Mouse (Mus musculus): ENCODE results near the gene Fkbp5. TPM values are rescaled to one million over a fixed set of nuclear protein-coding genes. Genes with fewer than 3 reads are reported as not detected.
A peak's percentile ranks its signal among the peaks of the same experiment; 100 is the strongest.
"Not testable (repeated sequence)": the region's sequence is repeated elsewhere in the genome, so short reads cannot be mapped to it uniquely, and the experiment has no call there.

The Fkbp5 gene
- polyA plus RNA-seq, 1 experiment from 2014 or later: 32.8 TPM

GRCm38 (mm10) chr17:28358576-28359261 lies 158.6 kb downstream of the Fkbp5 start:
- not testable (repeated sequence) for H3K4me2 ChIP-seq (replicated peaks); H3K9me3 ChIP-seq; H3K27ac ChIP-seq (replicated peaks); H3K4me3 ChIP-seq; ATAC-seq (replicated peaks); H3K9ac ChIP-seq (replicated peaks); H3K36me3 ChIP-seq
- peaks cover 14% of the 10 kb centered on the region for H3K4me1 ChIP-seq
- WGBS: 17% methylated on average over 22 of the region's 24 CpGs
- peaks cover 47% of the 10 kb centered on the region for H3K27me3 ChIP-seq

- Histone ChIP-seq H3K27me3 (peaks cover 32% of the 10 kb centered on the region), H3K9ac (replicated peaks) (no peak overlapping the region), H3K36me3 (no peaks in the 10 kb centered on the region), H3K27ac (replicated peaks) (no peak overlapping the region), H3K4me2 (replicated peaks) (no peak overlapping the region), H3K4me3 (no peak overlapping the region), H3K4me1 (peaks cover 7% of the 10 kb centered on the region), H3K9me3 (no peaks in the 10 kb centered on the region)
- no peak for ATAC-seq (replicated peaks)
- 88% methylated on average over 12 of the region's 12 CpGs for WGBS
These were observed 161.5 kb downstream of the Fkbp5 start for GRCm38 (mm10) chr17:28355871-28356270.

GRCm38 (mm10) chr17:28352018-28352417 lies 165.3 kb downstream of the Fkbp5 start:
- no peak overlapping the region for H3K27ac ChIP-seq (replicated peaks)
- WGBS: 21% methylated on average over 11 of the region's 11 CpGs
- no peak overlapping the region for H3K4me3 ChIP-seq
- peaks cover 26% of the 10 kb centered on the region for H3K4me1 ChIP-seq
- peaks cover 11% of the 10 kb centered on the region for H3K27me3 ChIP-seq
- H3K9ac ChIP-seq (replicated peaks): no peak overlapping the region
- ATAC-seq (replicated peaks): no peak
- H3K36me3 ChIP-seq: no peaks in the 10 kb centered on the region
- H3K4me2 ChIP-seq (replicated peaks): no peak overlapping the region
- H3K9me3 ChIP-seq: no peaks in the 10 kb centered on the region

GRCm38 (mm10) chr17:28351353-28351890 lies 165.9 kb downstream of the Fkbp5 start:
- H3K9me3 ChIP-seq: no peaks in the 10 kb centered on the region
- no peak overlapping the region for H3K27ac ChIP-seq (replicated peaks)
- no peak; the same call in 1 of the 2 replicates for ATAC-seq (replicated peaks)
- H3K4me1 ChIP-seq: peaks cover 26% of the 10 kb centered on the region
- peak overlapping the region; percentile 50 for H3K9ac ChIP-seq (replicated peaks)
- H3K36me3 ChIP-seq: no peaks in the 10 kb centered on the region
- peaks cover 11% of the 10 kb centered on the region for H3K27me3 ChIP-seq
- 1% methylated on average over 28 of the region's 29 CpGs for WGBS
- H3K4me2 ChIP-seq (replicated peaks): peak overlapping the region; percentile 83
- peak overlapping the region; percentile 56 for H3K4me3 ChIP-seq

- WGBS: under 1% methylated on average over 63 of the region's 73 CpGs
These were observed 166.6 kb downstream of the Fkbp5 start, which contains the start of gene Tead3 for GRCm38 (mm10) chr17:28350466-28351352. Gene Tead3, minus strand, starts transcription at chr17:28350817.

GRCm38 (mm10) chr17:28349901-28350465 lies 167.3 kb downstream of the Fkbp5 start:
- H3K27ac ChIP-seq (replicated peaks): peak overlapping the region; percentile 44; the same call in 1 of the 2 replicates
- peak overlapping the region; percentile 83 for H3K4me2 ChIP-seq (replicated peaks)
- H3K4me3 ChIP-seq: peak overlapping the region; percentile 56
- H3K9me3 ChIP-seq: no peaks in the 10 kb centered on the region
- peaks cover 11% of the 10 kb centered on the region for H3K27me3 ChIP-seq
- WGBS: under 1% methylated on average over 50 of the region's 54 CpGs
- ATAC-seq (replicated peaks): peak; percentile 58
- H3K4me1 ChIP-seq: peaks cover 37% of the 10 kb centered on the region
- peak overlapping the region; percentile 58 for H3K9ac ChIP-seq (replicated peaks)
- H3K36me3 ChIP-seq: no peaks in the 10 kb centered on the region

More at GRCm38 (mm10) chr17:28350466-28351352, 166.6 kb downstream of the Fkbp5 start, which contains the start of gene Tead3:
- Histone ChIP-seq H3K4me2 (replicated peaks) (peak within 1 kb of the TSS; percentile 83), H3K27ac (replicated peaks) (peak within 1 kb of the TSS; percentile 44), H3K4me1 (peaks cover 30% of the 10 kb centered on the region), H3K4me3 (peak within 1 kb of the TSS; percentile 56), H3K27me3 (peaks cover 11% of the 10 kb centered on the region), H3K9me3 (no peaks in the 10 kb centered on the region), H3K36me3 (no peaks in the 10 kb centered on the region), H3K9ac (replicated peaks) (peak within 1 kb of the TSS; percentile 58)
- ATAC-seq (replicated peaks): peak; percentile 85

GRCm38 (mm10) chr17:28349264-28349880 lies 168.0 kb downstream of the Fkbp5 start:
- Histone ChIP-seq H3K4me1 (peaks cover 41% of the 10 kb centered on the region), H3K9me3 (no peaks in the 10 kb centered on the region), H3K27ac (replicated peaks) (no peak overlapping the region), H3K9ac (replicated peaks) (peak overlapping the region; percentile 58), H3K4me2 (replicated peaks) (peak overlapping the region; percentile 83), H3K27me3 (peaks cover 11% of the 10 kb centered on the region), H3K36me3 (no peaks in the 10 kb centered on the region), H3K4me3 (peak overlapping the region; percentile 56)
- no peak for ATAC-seq (replicated peaks)
- 9% methylated on average over 12 of the region's 13 CpGs for WGBS

Small RNAs within 50 kb of the gene (microRNA-seq; reads per million reads assigned to microRNA genes)
- gene Gm25195 (not detected), gene Mir6969 (not detected)

Other genes starting within 250 kb of the Fkbp5 start
- 25.9 and 27.4 TPM in 2 replicates for gene Fance, start 204.0 kb downstream of the Fkbp5 start, polyA plus RNA-seq (2015; fragmentation: Nextera tagmentation; extraction: Ambion mirVana)
- gene Rpl10a, start 189.1 kb downstream of the Fkbp5 start, polyA plus RNA-seq (2015; fragmentation: Nextera tagmentation; extraction: Ambion mirVana): 359 and 384 TPM in 2 replicates
- 1.9 TPM in 2 replicates for gene Tead3, start 166.7 kb downstream of the Fkbp5 start, polyA plus RNA-seq (2015; fragmentation: Nextera tagmentation; extraction: Ambion mirVana)
- 1.2 and 1.8 TPM in 2 replicates for gene Tulp1, start 152.3 kb downstream of the Fkbp5 start, polyA plus RNA-seq (2015; fragmentation: Nextera tagmentation; extraction: Ambion mirVana)
- gene Armc12, start 13.3 kb upstream of the Fkbp5 start, polyA plus RNA-seq (2015; fragmentation: Nextera tagmentation; extraction: Ambion mirVana): not detected in 2 replicates
- gene Clpsl2, start 31.9 kb upstream of the Fkbp5 start, polyA plus RNA-seq (2015; fragmentation: Nextera tagmentation; extraction: Ambion mirVana): not detected in 2 replicates
- gene Clps, start 43.2 kb upstream of the Fkbp5 start, polyA plus RNA-seq (2015; fragmentation: Nextera tagmentation; extraction: Ambion mirVana): not detected in 2 replicates
- gene Lhfpl5, start 58.1 kb upstream of the Fkbp5 start, polyA plus RNA-seq (2015; fragmentation: Nextera tagmentation; extraction: Ambion mirVana): 5.3 and 6.2 TPM in 2 replicates
- gene Srpk1, start 105.2 kb upstream of the Fkbp5 start, polyA plus RNA-seq (2015; fragmentation: Nextera tagmentation; extraction: Ambion mirVana): 103 and 112 TPM in 2 replicates
- 1.4 and 1.7 TPM in 2 replicates for gene Slc26a8, start 172.7 kb upstream of the Fkbp5 start, polyA plus RNA-seq (2015; fragmentation: Nextera tagmentation; extraction: Ambion mirVana)
- gene Mapk14, start 173.8 kb upstream of the Fkbp5 start, polyA plus RNA-seq (2015; fragmentation: Nextera tagmentation; extraction: Ambion mirVana): 29.2 and 30.7 TPM in 2 replicates
- gene AC170998.1, start 208.6 kb upstream of the Fkbp5 start, polyA plus RNA-seq (2015; fragmentation: Nextera tagmentation; extraction: Ambion mirVana): 2.3 and 2.6 TPM in 2 replicates